ENCODE assay signal across 13 mouse cellular contexts in the genomic region with DNA sequence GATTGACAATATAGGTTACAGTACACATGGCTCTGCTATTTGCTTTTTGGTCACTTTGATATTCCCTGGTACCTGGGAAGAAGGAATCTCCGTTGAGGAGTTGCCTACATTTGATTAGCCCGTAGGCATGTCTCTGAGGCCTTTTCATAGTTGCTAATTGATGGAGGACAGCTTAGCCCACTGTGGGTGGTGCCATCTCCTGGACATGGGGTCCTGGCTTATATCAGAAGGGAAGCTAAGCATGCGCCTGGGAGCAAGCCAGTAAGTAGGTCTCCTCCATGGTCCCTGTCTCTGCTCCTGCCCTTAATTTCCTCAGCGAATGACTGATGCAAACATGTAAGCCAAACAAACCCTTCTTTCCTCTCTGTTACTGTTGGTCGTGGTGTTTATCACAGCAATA.
DNase-seq lines count a peak whose midpoint lies in the region; ATAC-seq lines count a peak whose summit lies in the region.
"Had no signal": no experiment of that assay in that cellular context is flagged by ENCODE, and none has a peak within 500 bp of the region (broad histone marks: within the 10 kb centered on the region; RNA-seq: fewer than 3 reads in every experiment).

No protein-coding gene starts in this region.

- H3K4me1 ChIP-seq in forebrain, embryonic 10.5 days = peaks cover 10% of the 10 kb centered on the region
- H3K4me1 ChIP-seq in forebrain, embryonic 14.5 days (ENCODE audit: control insufficient read depth, insufficient read depth, low read length) = 0 out of 2 replicates have a peak, but pooled peaks cover 3% of the 10 kb centered on the region
- H3K4me1 ChIP-seq in kidney, embryonic 16.5 days (ENCODE audit: insufficient read depth, low read length) = no peaks in the 10 kb centered on the region; the same call in 1 of the 2 replicates

- H3K4me3 ChIP-seq in forebrain, embryonic 10.5 days = no peak overlapping the region
- H3K4me3 ChIP-seq in forebrain, embryonic 14.5 days (ENCODE audit: low read depth, low read length) = no peak overlapping the region
- H3K4me3 ChIP-seq in kidney, embryonic 16.5 days (ENCODE audit: low read length) = no peak overlapping the region
- H3K4me3 ChIP-seq: embryonic facial prominence, embryonic 10.5 days; forebrain, embryonic 15.5 days; hindbrain, embryonic 13.5 days had no signal

- H3K27ac ChIP-seq in forebrain, embryonic 10.5 days = 0 out of 2 replicates have a peak overlapping the region, but pooled peaks have one; percentile 25
- H3K27ac ChIP-seq in forebrain, embryonic 14.5 days (ENCODE audit: low read depth, low read length) = no peak overlapping the region
- no peak overlapping the region for H3K27ac ChIP-seq in kidney, embryonic 16.5 days (ENCODE audit: low read length)
- H3K27ac ChIP-seq: forebrain, embryonic 15.5 days; hindbrain, embryonic 13.5 days; hindbrain, postnatal 0 days had no signal

- no peaks in the 10 kb centered on the region for H3K9me3 ChIP-seq in forebrain, embryonic 10.5 days
- H3K9me3 ChIP-seq in forebrain, embryonic 14.5 days (replicated peaks; ENCODE audit: control insufficient read depth, low read length) = no peaks in the 10 kb centered on the region
- no peaks in the 10 kb centered on the region for H3K9me3 ChIP-seq in kidney, embryonic 16.5 days (ENCODE audit: low read length)
- H3K9me3 ChIP-seq: embryonic facial prominence, embryonic 10.5 days; forebrain, embryonic 15.5 days; hindbrain, embryonic 13.5 days had no signal

- no peak overlapping the region for H3K9ac ChIP-seq in forebrain, embryonic 14.5 days (ENCODE audit: low read length)
- no peak overlapping the region for H3K9ac ChIP-seq in kidney, embryonic 16.5 days (replicated peaks; ENCODE audit: low read length)
- H3K9ac ChIP-seq: forebrain, embryonic 15.5 days; hindbrain, embryonic 13.5 days had no signal

- H3K36me3 ChIP-seq in forebrain, embryonic 10.5 days (replicated peaks) = no peaks in the 10 kb centered on the region
- no peaks in the 10 kb centered on the region for H3K36me3 ChIP-seq in forebrain, embryonic 14.5 days (ENCODE audit: control insufficient read depth, insufficient read depth, low read length)
- H3K36me3 ChIP-seq in kidney, embryonic 16.5 days (ENCODE audit: insufficient read depth, low read length) = no peaks in the 10 kb centered on the region
- H3K36me3 ChIP-seq: embryonic facial prominence, embryonic 10.5 days; forebrain, embryonic 15.5 days; hindbrain, embryonic 13.5 days had no signal

- no peak overlapping the region for H3K4me2 ChIP-seq in forebrain, embryonic 14.5 days (ENCODE audit: low read length)
- H3K4me2 ChIP-seq in kidney, embryonic 16.5 days (replicated peaks; ENCODE audit: low read depth, low read length) = no peak overlapping the region
- H3K4me2 ChIP-seq: forebrain, embryonic 15.5 days; hindbrain, embryonic 13.5 days had no signal

- no peaks in the 10 kb centered on the region for H3K27me3 ChIP-seq in forebrain, embryonic 10.5 days (ENCODE audit: poor library complexity, severe bottlenecking)
- H3K27me3 ChIP-seq in forebrain, embryonic 14.5 days (replicated peaks; ENCODE audit: control insufficient read depth, insufficient read depth, low read length) = no peaks in the 10 kb centered on the region
- no peaks in the 10 kb centered on the region for H3K27me3 ChIP-seq in kidney, embryonic 16.5 days (ENCODE audit: insufficient read depth, low read length)
- H3K27me3 ChIP-seq: forebrain, embryonic 15.5 days; hindbrain, embryonic 13.5 days had no signal

- no peak for DNase-seq in forebrain, embryonic 10.5 days (ENCODE audit: extremely low spot score, low spot score)
- no peak for DNase-seq in forebrain, embryonic 14.5 days (ENCODE audit: low spot score)
- peak; percentile 15 for DNase-seq in kidney, adult 18-20 months
- DNase-seq in retina, postnatal 1 day = peak; percentile 9
- DNase-seq in retina, embryonic 14.5 days (ENCODE audit: low spot score) = no peak
- no peak for DNase-seq in right cerebral cortex, postnatal 4 days
- DNase-seq: B cell, adult 2 months had no signal

- WGBS in forebrain, embryonic 10.5 days = 88% methylated on average over 5 of the region's 5 CpGs
- WGBS in forebrain, embryonic 14.5 days = 74% methylated on average over 5 of the region's 5 CpGs
- WGBS in kidney, embryonic 16.5 days = 89% methylated on average over 5 of the region's 5 CpGs

- no peak for ATAC-seq in forebrain, embryonic 14.5 days
- ATAC-seq in kidney, embryonic 16.5 days (ENCODE audit: low FRiP score, low TSS enrichment) = no peak
- ATAC-seq: CD4-positive, CD25-positive, alpha-beta regulatory T cell, adult 4 months had no signal

Comparison
In these comparisons a context has a peak if more than half of its experiments do, and no peak if none do; other contexts are left out.
1. DNase-seq: peak in kidney, adult 18-20 months (single experiment) and retina, postnatal 1 day (single experiment); none in forebrain, embryonic 10.5 days (single experiment), forebrain, embryonic 14.5 days (single experiment), retina, embryonic 14.5 days (single experiment) and right cerebral cortex, postnatal 4 days (single experiment).